Mouse (Mus musculus): Measurements from ENCODE around the gene Nbeal2. TPM values are rescaled to one million over a fixed set of nuclear protein-coding genes. Genes with fewer than 3 reads are reported as not detected.

Nbeal2 gene
- polyA plus RNA-seq, 1 experiment, result 24.5 TPM

DNA sequence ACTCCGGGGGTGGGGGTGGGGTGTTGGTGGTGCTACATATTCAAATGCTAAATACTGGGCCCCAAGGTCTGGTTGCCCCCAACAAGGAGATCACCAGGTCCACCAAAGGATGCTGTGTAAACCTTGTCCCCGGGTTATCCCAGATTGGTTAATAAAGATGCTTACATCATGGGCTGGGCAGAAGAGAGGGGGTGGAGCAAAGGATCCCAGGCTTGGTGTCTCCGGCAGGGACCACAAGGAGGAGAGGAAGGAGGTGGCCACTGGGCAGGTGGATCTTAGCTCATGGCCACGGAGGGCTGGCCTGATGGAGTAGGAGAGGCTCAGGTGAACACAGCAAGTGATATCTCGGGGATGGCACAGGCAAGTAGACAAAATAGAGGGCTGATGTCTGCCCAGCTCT lies 24.9 kb upstream of the Nbeal2 start:
- no peak for DNase-seq (ENCODE audit: extremely low spot score in 1 of 2, low spot score in 1 of 2)

DNA sequence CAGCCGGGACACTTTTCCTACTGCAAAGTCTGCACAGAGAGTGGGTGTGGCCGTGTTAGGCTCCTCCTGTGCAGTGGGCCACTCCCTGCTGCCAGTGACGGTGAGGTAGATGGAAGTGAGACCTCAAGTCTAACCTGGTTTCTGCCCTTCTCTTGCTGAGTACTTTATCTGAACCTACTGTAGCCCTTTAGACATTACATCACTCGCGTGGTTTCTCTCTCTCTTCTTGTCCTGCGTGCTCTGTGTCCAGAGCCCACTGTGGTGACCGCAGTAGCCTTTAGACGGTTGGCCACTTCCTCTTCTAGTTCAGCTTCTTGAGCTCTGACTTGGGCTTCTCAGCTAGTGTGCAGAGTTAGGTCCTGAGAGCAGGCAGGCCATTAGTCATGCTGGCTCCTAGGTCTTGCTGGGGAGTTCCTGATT lies 22.5 kb upstream of the Nbeal2 start:
- no peak for DNase-seq (ENCODE audit: extremely low spot score in 1 of 2, low spot score in 1 of 2)

GRCm38 (mm10) chr9:110673107-110673752 lies 19.3 kb upstream of the Nbeal2 start:
- no peak for DNase-seq (ENCODE audit: extremely low spot score in 1 of 2, low spot score in 1 of 2)

DNA sequence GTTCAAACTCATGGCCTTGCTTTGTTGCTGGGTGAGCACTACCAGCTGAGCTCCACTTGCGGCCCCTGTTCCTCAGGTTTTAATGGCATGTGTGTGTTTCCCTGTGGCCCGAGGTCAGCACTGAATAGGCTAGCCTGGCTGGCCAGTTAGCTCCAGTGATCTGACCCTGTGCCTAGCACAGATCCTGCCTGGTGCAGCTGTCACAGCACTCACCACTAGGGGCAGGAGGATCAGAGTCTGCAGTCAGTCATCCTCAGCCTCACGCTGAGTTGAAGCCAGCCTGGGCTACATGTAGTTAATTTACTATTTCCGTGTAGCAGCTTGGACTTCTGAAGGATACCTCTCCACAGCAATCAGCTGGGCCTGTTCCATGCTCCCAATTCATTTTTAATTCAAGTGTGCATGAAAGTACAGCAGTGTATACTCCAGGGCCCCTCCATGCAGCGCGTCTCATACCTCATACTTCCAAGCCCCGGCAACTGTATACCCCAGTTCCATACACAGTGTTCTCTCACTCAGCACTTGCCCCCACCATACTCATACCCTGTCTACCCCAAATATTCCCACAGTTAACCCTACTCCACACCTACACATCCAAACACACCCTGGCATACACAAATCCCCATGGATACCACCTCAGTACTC lies 18.6 kb upstream of the Nbeal2 start:
- DNase-seq (ENCODE audit: extremely low spot score in 1 of 2, low spot score in 1 of 2), result no peak

DNA sequence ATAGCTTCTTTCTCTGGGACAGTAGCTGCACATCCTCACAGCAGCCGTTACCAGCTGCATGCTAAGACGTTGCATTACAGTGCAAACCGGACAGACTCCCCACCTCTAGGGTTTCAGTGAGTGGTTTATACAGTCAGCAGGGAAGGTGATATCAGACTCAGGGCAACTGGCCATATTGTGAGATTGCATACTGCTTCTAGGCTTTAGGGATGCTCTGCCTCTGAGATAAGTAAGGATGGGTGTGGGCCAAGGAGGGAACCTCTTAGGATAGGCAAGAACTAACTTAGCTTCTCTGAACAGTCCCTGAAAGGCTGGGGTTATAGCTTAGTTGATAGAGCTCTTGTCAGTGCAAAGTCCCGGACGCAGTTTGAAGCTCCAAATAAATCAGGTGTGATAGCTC lies 15.8 kb upstream of the Nbeal2 start:
- no peak for DNase-seq (ENCODE audit: extremely low spot score in 1 of 2, low spot score in 1 of 2)

DNA sequence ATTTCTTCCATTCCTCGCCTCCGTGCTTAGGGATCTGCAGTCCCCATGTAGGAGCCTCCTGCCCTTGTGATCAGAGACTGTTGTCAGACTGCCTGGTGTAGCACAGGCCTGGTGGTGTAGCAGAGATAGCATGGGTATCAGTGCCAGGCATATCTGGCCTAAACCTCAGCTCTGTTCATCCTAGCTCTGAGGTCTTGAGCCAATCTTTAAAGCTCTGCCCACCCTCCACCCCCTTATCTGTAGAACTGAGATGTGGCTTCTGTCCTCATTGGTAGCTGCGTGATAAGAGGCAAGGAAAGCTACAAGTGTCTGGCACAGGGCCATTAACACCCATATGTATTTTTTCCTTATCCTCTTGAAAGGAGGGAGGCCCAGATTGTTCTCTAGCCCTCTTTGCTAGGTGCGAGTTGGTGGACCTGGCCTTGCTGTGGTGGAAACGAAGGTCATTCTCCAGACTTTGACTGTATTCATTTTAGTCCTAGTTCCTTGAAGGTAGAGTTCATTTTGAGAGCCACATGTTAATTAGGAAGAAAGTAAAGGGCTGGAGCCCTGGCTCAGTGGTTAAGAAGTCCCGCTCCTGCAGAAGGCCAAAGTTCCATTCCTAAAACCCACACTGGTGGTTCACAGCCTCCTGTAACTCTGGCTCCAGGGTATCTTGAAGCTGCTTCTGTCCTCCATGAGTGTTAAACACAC lies 14.8 kb upstream of the Nbeal2 start:
- DNase-seq (ENCODE audit: extremely low spot score in 1 of 2, low spot score in 1 of 2), result no peak

DNA sequence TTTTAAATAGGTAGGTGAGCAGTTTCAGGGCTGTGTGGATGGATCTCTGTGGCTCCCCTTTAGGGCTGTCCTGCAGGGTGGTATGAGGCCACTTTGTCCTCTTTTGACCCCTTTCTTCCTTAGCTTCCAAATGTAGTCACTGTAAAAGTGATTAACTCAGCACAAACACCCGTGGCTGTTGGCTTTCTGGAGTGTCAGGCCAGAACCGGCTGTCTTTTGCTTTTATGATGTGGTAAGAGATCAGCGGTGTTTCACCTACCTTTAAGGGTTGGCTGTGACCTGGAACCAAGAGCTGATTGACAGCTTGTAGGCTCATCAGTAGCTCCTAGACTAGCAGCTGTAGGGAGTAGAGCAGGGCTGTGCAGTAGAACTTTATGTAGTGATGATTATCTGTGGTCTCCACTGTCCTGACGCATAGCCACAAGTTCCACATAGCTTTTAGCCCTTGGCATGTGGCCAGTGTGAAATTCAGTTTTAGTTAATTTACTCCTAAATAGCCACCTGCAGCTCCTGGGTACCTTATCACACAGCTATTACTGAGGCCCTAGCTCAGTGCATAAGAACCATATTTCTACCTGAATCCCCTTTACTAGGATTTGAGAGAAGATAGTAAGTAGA lies 13.4 kb upstream of the Nbeal2 start:
- no peak for DNase-seq (ENCODE audit: extremely low spot score in 1 of 2, low spot score in 1 of 2)

GRCm38 (mm10) chr9:110666374-110666773 lies 12.4 kb upstream of the Nbeal2 start:
- no peak for DNase-seq (ENCODE audit: extremely low spot score in 1 of 2, low spot score in 1 of 2)

DNA sequence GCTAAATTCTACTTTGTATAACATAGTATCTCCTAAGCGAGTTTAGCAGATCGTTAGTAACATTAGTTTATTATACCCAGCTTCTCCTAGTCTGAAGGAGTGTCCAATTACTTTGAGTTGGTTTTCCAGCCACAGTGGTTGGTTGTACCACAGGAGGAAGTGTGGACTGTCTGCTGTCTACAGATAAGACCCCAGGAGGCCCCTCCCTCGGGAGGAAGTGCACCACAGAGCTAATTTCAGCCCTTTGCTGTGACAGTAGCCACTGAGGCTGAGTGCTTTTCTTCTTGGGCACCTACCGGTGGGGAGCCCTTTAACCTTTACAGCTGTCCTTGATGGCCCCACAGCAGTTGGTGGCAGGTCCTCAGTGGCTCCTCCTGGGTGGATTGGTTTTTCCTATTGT lies 12.0 kb upstream of the Nbeal2 start:
- no peak for DNase-seq (ENCODE audit: extremely low spot score in 1 of 2, low spot score in 1 of 2)

- DNase-seq (ENCODE audit: extremely low spot score in 1 of 2, low spot score in 1 of 2), result no peak
Measured at GRCm38 (mm10) chr9:110662844-110663243, 8.9 kb upstream of the Nbeal2 start.

DNA sequence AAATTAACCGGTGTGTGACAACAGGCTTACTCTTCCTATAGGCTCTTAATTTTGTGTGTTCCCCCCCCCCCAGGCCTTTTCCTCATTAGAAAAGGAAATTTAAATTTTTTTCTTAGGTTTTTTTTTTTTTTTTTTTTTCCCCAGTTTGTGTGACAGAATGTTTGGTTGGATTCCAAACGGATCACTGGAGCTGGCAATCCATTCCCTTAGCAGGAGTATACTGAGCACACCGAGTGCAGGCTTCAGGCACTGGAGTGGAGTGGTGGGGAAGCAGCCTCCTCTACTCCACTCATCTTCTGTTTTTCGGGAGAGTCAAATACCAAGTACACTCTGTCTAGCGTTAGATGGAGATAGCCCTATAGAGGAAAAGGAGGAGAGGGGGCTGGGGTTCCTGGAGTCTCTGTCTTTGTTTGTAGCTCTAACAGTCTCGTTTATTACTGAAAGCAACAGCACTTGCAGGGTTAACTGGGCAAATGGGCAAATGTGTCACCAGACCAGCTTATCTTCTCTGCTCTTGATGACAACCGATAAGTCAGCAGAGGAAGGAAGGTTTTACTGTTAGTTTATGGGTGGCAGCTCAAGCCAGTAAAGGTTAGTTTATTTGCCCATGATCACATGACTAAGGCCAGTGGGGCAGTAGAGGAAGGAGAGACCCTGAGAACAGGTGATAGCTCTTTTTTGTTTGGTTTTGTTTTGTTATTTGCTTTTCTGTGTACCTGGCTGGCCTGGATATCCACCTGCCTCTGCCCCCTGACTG lies 7.1 kb upstream of the Nbeal2 start:
- DNase-seq (ENCODE audit: extremely low spot score in 1 of 2, low spot score in 1 of 2), result no peak

DNA sequence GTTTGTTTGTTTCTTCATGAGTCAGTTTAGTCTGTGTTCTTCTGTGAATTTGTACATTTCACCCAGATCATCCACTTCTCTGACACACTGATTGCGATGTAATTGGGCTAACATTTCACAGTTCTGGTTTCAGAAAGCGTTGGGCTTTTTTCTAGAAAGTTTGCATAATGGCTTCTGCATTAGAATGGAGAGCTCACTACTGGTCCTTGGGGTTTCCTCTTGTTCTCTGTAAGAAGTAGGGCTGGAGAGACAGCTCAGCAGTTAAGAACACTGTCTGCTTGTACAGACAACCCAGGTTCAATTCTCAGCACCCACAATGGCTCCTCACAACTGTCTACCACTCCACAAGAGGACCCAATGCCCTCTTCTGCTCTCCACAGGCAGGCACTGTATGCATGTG lies 6.2 kb upstream of the Nbeal2 start:
- no peak for DNase-seq (ENCODE audit: extremely low spot score in 1 of 2, low spot score in 1 of 2)

- DNase-seq (ENCODE audit: extremely low spot score in 1 of 2, low spot score in 1 of 2), result no peak
Measured at GRCm38 (mm10) chr9:110659521-110659920, 5.6 kb upstream of the Nbeal2 start.

DNA sequence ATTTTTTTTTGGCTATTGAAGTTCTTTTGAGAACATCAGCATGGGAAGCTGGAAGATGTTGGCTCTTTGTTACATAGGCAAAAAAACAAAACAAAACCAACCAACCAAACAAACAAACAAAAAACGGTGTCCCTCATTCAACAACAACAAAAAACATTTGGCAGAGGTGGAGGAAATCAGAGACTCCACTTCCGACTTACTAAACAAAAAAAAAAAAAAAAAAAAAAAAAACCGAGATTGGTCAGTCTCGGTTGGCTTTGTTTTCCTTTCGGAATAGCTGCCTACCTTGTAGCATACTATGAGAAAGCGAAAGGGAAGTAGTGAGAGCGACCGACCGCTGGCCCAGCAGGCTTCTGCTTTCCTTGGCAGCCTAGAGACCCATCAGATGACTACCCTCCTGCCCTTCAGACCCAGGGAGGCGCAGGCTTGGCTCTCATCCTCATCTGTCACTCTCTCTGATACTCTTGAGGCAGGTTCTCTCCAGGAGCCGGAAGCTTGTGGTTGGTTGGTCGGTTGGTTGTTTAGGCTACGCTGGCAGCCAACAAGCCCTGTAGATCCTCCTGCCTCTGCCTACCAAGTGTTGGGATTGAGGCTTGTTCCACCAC lies 3.6 kb upstream of the Nbeal2 start:
- no peak for DNase-seq (ENCODE audit: extremely low spot score in 1 of 2, low spot score in 1 of 2)

DNA sequence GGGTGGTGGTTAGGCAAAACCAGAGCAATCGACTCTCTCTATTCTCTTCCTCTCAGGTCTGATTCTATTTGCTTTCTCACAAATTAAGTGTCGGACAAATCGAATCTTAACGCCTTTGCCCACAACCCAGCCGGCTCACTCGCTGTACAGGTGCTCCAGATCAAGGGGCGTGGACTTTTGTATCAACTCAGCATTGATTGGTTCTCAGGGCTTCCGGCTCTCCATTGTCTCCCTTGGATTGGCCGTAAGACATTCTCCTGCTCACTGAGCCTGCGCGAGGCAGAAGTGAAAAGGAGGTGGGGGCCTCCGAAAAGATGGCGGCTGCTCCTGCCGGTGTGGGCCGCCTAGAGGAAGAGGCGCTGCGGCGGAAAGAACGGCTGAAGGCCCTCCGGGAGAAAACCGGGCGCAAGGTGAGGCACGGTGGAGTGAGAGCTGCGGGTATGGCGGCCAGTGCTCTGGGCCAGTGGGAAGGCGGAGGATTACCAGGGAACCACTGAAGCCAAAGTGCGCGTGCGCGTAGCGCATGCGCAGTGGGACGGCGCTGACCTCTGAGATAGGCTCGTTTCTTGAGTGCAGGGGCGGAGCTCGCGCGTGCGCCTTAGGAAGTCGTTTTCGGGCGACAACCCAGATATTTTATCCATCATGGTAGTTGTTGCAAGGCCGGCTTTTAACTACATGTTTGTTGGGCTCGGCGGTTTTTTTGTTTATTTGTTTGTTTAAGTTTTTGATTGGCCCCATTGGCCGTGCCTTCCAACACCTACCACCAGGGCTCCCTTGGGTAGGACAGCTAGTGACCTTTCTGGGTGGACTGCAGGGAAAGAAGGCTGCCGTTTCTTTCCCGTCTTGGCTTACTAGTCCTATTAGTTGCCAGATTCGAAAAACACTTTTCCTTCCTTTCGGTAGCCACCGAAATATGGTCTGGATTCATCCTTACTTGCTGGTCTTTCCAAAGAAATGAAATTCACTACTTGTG lies 2.6 kb upstream of the Nbeal2 start, which contains the start of gene Ccdc12:
Ccdc12 (plus strand) TSS at position 255 of the 973 bp plus-strand sequence.
- DNase-seq (ENCODE audit: extremely low spot score in 1 of 2, low spot score in 1 of 2), result peak; percentile 95 to 96

GRCm38 (mm10) chr9:110655651-110656007 lies 1.7 kb upstream of the Nbeal2 start:
- no peak for DNase-seq (ENCODE audit: extremely low spot score in 1 of 2, low spot score in 1 of 2)

GRCm38 (mm10) chr9:110654726-110655650 lies 1.0 kb upstream of the Nbeal2 start:
- DNase-seq (ENCODE audit: extremely low spot score in 1 of 2, low spot score in 1 of 2), result no peak

GRCm38 (mm10) chr9:110652963-110653654 lies 852 bp downstream of the Nbeal2 start:
- DNase-seq (ENCODE audit: extremely low spot score in 1 of 2, low spot score in 1 of 2), result no peak

Data from frontal cortex, adult 2 months (tissue).